Mouse (Mus musculus) CD4-positive, CD25-positive, alpha-beta regulatory T cell, adult 2 months (primary cell): ENCODE data around the gene Grik2.

Experiments used
- DNase-seq: peaks from one replicate; pipeline ENCODE4 v3.0.0-alpha.2; 2012; ENCODE audit warnings: low read depth, low spot score

Gene Grik2

DNA sequence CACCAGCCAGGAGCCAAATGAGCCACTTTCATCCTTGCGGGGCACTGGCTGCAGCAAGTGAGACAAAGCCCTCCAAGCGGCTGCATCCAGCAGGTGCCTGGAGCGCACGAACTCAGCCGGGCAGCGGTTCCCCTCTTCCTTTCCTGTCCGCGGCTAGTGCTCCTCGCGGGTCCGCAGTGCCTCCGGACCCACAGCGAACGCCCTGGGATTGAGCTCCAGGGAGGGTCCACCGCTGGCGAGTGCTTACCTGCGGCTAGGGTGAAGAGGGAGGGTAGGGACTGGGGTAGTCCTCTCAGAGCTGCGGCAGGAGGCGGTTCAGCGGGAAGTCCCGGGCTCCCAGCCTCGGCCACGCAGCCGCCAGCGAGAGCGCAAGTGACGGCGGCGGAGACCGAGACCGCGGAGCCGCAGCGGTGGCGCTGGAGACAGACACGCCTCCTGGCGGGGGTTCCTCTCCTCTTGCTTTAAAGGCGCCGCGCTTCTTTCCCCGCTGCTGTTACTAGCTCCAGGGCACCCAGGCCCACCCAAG lies at the start of gene Grik2:
Gene Grik2 (minus strand): TSS at position 386 of the 526 bp plus-strand sequence.
- DNase-seq = no peak

DNA sequence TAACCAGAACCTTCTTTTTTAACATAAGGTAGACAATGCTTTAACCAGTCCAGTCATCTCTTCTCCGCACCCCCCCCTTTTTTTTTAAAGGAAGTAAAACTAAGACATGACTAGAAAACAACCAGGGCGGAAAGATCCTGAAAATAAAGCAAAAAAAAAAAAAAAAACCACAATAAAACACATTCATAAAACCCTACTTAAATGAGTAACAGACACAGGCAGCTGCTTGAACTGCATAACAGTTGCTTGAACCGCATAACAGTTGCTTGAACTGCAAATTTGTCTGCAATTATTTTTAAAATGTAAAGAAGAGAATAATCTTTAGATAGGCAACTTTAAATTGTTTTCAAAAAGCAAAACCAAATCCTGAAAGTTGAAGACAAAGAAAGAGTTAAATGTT lies 45.8 kb upstream of the Grik2 start:
- DNase-seq = no peak

DNA sequence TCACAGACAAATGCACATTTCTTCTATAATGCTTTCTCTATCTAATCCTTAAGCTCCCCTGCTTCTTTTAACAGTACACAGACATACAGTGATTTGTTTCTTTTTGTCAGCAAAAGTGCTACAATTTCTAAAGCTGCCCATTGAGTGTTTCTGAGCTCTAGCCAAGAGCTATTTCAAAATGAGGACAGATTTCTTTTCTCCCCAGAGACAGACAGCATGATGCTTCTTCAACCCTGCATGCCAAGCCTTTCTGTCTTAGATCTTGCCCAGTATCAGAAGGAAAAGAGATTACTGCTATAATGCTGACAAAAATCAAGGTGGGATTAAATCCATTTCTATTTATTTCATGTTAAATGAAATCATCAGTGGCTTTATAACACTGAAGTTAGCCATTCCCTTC lies 18.7 kb upstream of the Grik2 start:
- no peak for DNase-seq

DNA sequence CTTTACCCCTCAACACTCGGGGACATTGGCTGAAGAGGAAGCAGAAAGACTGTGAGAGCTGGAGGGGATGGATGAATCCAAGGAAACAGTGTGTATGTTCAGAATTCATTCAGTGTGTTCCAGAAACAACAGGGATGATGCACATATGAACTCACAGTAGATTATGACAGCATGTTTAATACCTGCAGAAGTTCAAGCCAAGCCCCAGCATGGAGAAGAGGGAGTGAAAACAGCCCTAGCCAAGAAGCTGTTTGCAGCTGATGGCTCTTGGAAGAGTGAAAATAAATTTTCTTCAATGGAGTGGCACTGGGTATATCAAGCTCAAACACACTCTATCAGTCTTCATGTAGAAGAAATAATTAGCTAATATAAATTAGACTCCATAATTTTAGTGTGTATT lies 12.4 kb upstream of the Grik2 start:
- DNase-seq = no peak

DNA sequence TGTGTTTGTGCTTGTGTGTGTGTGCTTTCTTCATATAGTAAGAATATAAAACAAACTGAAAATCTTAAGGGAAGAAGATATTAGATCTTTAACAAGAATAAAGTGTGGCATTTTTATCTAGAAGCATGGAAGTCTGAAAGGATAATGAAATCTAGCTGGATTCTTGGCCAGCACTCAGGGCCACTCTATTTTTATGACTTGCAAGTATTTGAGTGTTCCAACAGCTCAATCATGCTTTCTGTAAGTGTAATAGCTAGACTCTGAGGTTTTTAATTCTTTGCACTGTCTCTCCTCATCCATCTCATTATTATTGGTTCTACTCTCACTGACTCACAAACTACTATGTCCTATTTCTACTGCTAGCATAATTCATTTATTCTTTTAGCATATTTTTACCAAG lies 5.6 kb upstream of the Grik2 start:
- no peak for DNase-seq

DNA sequence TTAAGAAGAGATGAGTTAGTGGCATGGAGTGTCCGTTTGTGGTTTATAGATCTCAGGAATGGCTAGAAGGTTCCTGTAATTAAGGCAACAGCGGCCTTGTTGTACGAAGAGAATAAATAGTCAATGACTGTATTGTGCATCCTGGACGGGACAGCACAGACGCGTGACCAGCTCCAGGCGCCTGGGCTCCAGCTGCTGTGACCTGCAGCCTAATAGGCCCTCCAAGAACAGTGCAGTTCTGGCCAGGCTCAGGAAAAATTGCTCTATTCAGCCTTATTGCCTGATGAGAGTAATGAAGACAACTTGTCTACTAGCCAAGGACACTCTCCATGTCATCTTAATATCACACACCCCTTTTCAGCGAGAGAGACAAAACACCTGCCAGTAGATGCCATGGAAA lies 1.8 kb upstream of the Grik2 start:
- no peak for DNase-seq

DNA sequence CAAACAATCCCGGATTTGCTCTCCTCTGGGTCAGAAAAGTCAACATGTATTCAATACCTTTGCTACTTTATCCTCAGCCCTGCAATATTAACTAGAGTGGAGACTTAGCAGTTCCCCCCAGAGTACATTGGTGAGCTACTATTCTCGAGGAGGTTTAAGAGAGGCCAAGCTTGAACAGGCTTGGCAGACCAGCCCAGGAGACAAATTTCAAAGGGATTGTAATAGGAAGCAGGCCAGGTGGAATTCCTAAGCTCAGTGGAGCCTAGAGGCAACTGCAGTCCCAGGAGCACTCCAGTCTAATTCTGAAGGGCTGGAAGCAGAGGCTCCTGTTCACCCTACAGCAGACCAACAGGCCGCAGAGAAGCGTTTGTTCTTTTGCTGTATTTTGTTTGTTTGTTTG lies 1.1 kb upstream of the Grik2 start:
- no peak for DNase-seq

DNA sequence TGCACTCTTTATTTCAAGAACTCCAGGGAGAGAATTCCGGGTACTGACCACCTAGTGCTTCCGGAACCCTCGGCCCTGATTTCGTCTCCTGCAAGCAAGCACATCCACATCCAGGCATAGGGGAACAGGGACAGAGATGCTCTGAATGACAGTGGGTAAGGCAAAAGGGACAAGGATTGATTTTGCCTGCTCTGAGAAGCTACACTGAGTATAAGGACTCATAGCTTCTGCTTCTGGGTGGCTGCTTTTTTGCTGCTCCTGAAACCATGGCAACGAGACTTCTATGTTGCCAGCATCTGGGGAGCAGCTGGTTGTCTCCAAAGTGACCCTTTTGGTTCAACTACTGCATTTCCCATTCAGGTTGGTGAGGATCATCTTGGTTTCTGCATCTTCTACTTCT lies 348 bp upstream of the Grik2 start:
- DNase-seq = no peak

DNA sequence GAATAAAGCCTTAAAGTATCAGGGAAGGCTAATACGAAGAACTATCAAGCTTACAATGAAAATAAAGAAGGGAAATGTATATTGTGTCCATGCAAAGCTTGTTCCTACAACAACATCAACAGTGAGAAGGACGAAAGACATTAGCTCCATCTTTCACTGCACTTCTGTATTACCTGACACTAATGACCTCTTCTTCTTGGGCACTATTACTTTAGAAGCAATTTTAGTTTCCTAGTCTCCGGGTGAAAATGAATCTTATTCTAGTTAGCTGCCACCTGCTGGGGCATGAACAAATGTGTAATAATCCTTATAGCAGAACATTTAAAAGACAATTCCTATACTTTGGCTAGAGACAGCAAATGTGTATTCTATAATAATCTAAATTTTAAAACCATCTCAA lies 1.9 kb downstream of the Grik2 start:
- no peak for DNase-seq

DNA sequence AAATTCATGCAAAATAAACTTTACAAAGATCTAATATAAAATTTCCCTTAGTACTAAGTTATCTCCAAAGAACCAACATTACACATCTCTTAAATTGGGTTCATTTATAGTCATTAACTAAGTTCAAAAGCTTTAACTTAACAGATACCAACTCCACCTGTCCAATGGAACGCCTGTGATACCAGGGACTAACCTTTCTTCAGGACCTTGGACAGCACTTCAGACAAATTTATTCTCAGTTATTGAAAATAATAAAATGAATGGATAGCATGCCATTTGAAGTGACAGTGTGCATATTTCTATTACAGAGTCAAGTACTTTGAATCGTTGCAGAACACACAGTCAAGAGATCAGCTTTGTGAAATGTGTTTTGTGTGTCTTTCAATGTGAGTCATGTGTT lies 3.1 kb downstream of the Grik2 start:
- DNase-seq = no peak

DNA sequence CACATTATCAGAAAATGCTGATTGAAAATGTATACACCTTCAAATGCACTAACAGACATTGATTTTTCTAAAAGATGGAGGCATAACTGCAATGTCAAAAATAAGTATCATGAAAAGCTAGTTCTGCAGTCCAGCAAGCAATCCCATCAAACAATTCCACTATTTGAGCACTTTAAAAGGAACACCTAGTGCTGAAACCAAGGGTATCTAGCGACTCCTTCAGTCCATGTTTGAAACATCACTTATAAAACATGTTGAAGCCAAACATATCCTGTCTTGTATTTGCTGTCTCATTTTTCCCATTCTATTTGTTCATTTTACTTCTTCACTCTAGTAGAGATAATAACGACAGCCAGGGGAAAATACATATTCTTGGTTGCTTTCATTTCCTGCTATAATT lies 3.7 kb downstream of the Grik2 start:
- no peak for DNase-seq

DNA sequence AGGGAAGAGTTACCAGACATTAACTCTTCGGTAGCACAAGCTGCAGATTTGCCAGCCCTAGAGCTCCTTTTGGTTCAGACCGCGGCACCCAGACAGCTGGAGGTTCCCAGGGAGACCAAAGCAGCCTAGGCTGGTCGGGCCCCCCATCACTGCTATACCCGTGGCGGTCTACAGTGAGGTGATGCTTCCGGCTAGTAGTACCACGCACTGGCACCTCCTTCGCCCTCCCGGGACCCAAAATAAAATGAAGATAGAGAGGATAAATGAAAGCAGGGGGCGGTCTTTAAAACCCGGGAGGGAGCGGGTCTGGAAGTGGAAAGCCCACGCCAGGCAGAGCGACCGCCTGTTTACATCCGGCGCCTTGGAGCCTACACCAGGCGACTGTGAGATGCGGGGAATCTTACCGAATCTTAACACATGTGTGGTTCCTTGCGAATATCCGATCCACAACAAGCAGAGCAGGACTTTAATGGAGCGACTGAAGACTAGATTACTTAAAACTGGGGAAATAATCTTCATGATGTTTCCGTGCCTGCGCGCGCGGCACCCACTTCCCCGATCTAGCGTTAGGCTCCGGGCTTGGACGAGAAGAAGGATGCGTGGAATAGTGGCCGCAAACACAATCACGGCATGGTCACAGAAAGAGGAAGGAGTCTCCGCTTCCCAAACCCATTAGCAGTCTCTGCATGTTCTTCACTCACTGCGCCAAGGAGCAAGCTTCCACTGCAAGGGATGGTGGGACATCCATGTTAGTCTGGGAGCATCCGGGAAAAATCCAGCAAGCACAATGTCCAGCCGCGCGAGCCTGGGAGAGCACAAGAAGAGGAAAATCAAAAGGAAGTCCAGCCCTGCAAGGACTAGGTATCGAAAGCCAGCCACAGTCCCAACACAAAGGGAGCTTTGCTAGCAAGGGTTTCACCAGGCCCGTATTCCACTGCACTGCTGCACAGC lies 5.5 kb downstream of the Grik2 start:
- no peak for DNase-seq

DNA sequence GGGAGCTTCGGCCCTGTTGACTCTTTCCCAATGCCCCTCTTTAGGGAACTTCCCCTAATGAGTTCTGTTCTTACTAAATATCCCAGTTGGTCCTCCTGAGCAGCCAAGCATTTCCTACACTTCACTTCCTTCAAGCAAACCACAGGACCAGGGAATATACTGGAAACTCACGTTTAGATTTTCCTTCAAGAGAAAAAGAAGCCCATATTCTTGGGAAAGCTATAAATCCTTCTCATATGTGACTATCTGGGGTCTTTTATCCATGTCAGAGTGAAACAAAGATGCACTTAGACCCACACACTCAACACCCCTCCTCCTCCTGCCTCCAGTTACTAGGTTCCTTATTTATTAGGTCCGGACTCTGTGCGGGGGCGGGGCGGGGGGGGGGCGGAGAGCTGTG lies 6.5 kb downstream of the Grik2 start:
- no peak for DNase-seq

DNA sequence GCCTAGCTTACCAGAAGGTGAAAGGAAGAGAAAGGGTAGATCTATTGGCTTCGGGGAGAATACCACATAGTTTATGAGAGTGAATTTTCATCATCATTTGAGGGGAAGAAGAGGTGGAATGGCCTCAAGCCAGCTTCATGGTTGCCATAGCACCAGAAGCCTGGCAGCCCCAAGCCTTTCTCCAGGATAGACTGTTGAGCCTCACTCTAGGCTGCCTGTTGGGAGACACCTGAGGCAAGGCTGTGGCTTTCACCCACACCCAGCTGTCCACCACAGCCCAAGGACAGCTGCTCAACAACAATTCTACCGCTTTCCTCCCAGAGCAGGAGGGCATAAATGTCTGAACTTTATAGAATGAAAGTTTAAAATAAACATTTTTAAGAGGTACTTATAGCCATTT lies 8.1 kb downstream of the Grik2 start:
- no peak for DNase-seq

DNA sequence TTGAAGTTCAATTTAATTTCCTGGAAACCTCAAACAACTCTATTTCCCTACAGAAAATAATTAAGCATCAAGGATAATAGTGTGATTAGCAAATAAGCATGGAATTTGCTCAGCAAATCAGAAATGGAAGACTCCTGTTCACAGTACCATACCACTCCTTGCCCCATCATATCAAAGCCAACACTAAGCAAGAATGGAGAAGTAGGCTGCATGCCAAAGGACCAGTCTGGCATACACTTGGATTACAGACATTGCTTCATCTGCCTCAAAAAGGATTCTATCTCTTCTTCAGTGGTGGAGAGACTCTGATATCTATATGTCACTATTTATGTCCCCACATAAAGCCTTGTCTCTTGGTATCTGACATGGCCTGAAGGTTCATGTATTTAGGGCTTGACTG lies 19.7 kb downstream of the Grik2 start:
- no peak for DNase-seq

DNA sequence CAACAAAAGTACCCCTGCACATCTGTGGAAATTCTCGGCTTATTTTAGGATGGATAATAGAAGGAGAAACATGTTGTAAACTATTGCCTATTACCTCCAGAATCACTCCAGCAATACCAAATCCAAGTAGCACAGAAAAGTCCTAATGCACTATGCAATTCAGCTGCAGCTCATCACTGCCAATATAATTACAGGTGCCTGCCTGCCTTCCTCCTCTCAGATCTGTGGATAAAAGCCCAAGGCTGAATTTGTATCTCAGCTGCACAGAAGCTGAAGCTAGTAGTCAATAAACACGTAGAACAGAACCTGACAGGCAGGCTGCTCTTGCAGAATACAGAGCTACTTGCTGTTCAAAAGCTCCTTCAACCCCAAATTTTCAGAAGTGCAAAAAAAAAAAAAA lies 21.0 kb downstream of the Grik2 start:
- no peak for DNase-seq

DNA sequence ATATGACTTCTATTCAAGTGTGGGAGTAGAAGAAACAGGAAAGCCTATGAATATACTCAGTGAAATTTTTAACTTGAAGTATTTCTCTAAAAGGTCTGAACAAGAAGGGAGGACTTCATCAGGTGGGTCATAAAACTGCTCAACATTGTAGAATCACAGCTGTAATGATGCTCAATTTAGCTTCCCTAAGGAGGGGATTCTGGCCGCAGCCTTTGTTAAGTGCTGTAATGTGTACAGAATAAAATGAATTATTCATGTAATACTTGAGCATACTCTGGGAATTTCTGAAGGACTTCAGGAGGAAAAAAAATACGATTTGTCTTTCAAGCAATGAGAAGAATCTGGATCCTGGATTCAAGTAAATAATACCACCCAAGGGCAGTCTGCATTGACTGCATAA lies 26.0 kb downstream of the Grik2 start:
- DNase-seq = no peak

DNA sequence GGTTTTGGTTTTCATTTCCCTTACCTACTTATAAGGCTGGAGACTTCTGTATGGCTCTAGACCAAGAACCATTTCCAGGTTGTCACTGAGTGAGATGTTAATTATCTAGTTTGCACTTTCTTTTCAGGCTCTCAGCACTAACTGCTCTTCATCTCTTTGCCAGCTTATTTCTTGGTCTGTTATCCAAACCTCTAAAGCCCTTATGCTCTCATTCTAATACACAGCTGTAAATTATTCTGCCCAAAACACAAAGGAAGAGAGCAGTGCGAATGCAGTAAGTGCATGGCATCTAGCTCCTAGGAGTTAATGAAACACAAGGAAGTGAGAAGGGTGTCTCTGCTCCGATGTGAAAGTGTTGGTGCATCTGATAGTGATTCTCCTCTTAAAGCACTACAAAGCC lies 36.8 kb downstream of the Grik2 start:
- DNase-seq = no peak

DNA sequence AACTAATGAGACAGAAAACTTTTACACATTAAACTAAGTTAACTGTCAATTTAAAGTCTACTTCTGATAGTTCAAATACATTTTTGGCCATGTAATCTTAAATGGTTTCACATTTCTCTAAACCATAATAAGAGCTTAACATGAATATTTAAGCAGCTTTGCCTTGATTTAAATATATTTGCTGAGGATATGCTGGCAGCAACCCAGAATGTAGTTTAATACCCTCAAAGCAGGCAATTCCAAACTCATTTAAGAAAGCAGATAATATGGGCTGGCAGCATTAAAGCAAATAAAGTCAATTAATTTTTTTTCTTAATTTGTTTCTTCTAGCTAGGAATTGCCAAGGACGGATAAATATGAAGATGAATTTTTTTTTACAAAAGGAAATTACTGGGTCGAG lies 56.7 kb downstream of the Grik2 start:
- DNase-seq = no peak

DNA sequence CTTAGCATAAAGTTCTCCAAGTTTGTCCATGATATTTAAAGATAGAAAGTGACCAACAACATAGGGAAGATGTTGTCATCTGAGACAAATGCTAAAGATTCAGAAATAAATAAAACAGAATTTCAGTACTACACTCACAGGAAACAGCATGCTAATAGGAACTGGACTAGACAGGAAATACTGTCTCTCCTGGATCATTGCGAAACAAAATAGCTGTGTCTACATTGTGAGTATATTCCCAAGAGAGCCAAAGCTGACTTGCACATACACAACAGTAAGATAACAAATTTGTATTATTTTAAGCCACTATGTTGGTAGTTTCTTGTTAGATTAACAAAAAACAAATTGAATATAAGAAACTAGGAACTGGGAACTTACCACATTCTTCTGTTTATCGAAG lies 64.9 kb downstream of the Grik2 start:
- no peak for DNase-seq

DNA sequence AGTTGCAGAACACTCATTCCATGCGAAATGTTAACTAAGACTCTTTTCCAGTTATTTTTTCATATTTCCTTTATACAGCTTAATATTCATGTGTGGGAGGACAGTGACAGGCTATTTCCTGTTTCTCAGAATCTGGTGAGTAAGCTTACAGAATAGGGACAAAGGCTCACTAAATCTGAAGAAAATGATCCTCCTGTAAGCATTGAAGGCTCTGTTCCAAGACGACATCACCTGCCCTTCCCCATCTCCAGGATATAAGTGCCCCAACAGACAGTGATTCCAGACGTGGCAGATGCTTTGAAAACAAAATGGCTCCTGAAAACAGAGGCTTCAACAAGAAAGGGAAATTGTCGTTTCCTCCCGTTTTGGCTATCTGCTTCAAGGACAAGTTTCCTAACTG lies 71.7 kb downstream of the Grik2 start:
- no peak for DNase-seq

DNA sequence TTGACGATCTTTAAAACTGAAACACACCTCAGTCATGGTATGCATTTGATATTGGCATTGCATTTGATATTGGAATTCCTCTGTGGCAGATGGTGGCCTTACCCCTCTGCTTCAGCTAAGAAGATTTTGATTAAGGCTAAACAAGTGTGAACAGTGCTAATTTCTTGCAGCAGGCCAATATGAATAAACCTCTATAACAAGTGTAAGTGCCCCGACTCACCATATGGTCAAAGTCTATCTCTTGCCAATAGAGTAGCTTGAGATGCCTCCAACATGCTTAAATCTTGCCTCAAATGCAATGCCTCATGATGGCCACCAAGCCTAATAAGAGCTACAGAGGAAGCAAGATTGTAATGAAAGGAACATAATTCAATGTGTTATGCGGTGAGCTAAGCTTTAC lies 78.8 kb downstream of the Grik2 start:
- no peak for DNase-seq

DNA sequence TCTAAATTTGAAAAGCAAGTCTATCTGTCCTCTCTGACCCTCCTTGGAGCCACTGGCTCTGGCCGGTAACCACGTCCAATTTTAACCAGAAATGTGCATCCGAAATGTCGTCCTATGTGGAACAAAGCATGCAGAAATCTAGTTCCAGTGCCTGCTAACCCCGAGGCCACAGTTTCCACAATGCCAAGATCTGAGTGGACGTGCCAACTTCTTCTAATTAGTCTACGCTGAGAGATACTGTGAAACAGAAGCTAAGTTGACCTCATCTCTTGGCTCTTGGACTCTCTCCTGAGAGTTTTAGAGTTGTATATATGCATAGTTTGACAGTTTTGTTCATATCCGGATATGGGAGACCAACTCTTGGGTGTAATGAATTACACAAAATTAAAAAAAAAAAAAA lies 84.1 kb downstream of the Grik2 start:
- DNase-seq = no peak

DNA sequence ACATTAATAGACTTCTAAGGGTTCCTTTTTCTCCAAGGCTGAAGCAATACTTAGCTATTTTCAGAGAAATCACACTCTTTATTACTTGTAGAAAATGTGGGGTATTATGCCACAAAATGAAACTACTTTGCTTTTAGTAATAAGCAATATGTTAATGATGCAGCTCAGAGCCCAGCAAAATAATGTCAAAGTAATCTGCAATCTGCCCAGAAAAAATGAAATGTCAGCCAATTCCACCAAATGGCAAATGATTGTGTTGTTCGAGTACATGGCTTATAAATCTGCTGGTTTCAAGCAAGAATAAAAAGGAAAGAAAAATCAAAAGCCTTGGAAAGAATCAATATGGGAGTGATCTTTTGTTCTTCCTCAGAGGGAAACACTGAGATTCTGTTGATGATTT lies 136.2 kb downstream of the Grik2 start:
- no peak for DNase-seq
